Comparison of ENCODE assay signal across 7 mouse cellular contexts in genomic region chr4:91399510-91400196, GRCm38 (mm10). TPM values are rescaled to one million over a fixed set of nuclear protein-coding genes. Genes with fewer than 3 reads are reported as not detected.
DNase-seq lines count a peak whose midpoint lies in the region; ATAC-seq and TF ChIP-seq lines count a peak whose summit lies in the region.

No protein-coding gene starts in this region.

- H3K9ac ChIP-seq in liver, embryonic 12.5 days = no peak overlapping the region
- no peak overlapping the region for H3K9ac ChIP-seq in liver, postnatal 0 days (replicated peaks)
- H3K9ac ChIP-seq in embryonic facial prominence, embryonic 13.5 days = no peak overlapping the region
- no peak overlapping the region for H3K9ac ChIP-seq in intestine, embryonic 15.5 days

- no peak for DNase-seq in liver, postnatal 0 days
- peak; percentile 11 for DNase-seq in right cerebral cortex, postnatal 14 days
- DNase-seq in layer of hippocampus, postnatal 14 days (ENCODE audit: low spot score in 2 of 2) = no peak
- no peak for DNase-seq in cerebellum, adult 11-12 months

- H3K9me3 ChIP-seq in liver, embryonic 12.5 days (replicated peaks) = no peaks in the 10 kb centered on the region
- H3K9me3 ChIP-seq in liver, postnatal 0 days (ENCODE audit: low read length) = no peaks in the 10 kb centered on the region
- no peaks in the 10 kb centered on the region for H3K9me3 ChIP-seq in embryonic facial prominence, embryonic 13.5 days
- H3K9me3 ChIP-seq in intestine, embryonic 15.5 days = no peaks in the 10 kb centered on the region

- ATAC-seq in liver, embryonic 12.5 days = no peak
- no peak for ATAC-seq in liver, postnatal 0 days
- ATAC-seq in embryonic facial prominence, embryonic 13.5 days (ENCODE audit: insufficient number of reproducible peaks, insufficient read depth, low FRiP score, low TSS enrichment, low read depth) = no peak
- ATAC-seq in intestine, embryonic 15.5 days = 0 out of 2 replicates have a peak, but pooled peaks have one; percentile 36

- no peak overlapping the region for H3K4me3 ChIP-seq in liver, embryonic 12.5 days
- H3K4me3 ChIP-seq in liver, postnatal 0 days (ENCODE audit: low read depth, low read length) = no peak overlapping the region
- peak overlapping the region; percentile 27 for H3K4me3 ChIP-seq in embryonic facial prominence, embryonic 13.5 days
- no peak overlapping the region for H3K4me3 ChIP-seq in intestine, embryonic 15.5 days (replicated peaks)

- no peaks in the 10 kb centered on the region for H3K36me3 ChIP-seq in liver, embryonic 12.5 days
- no peaks in the 10 kb centered on the region for H3K36me3 ChIP-seq in liver, postnatal 0 days (replicated peaks; ENCODE audit: insufficient read depth, low read length)
- no peaks in the 10 kb centered on the region for H3K36me3 ChIP-seq in embryonic facial prominence, embryonic 13.5 days
- H3K36me3 ChIP-seq in intestine, embryonic 15.5 days = no peaks in the 10 kb centered on the region

- TF ChIP-seq CTCF in liver, postnatal 0 days (IDR thresholded peaks at IDR 0.05; ENCODE audit: low read depth) = no peak

- H3K4me2 ChIP-seq in liver, embryonic 12.5 days = peak overlapping the region; percentile 33
- no peak overlapping the region for H3K4me2 ChIP-seq in liver, postnatal 0 days (ENCODE audit: low read depth, low read length)
- peak overlapping the region; percentile 60 for H3K4me2 ChIP-seq in embryonic facial prominence, embryonic 13.5 days
- peak overlapping the region; percentile 38 for H3K4me2 ChIP-seq in intestine, embryonic 15.5 days (replicated peaks)

- 4% methylated on average over 17 of the region's 17 CpGs for WGBS in liver, embryonic 12.5 days (ENCODE audit: insufficient replicate concordance)
- 4% methylated on average over 17 of the region's 17 CpGs for WGBS in liver, postnatal 0 days (ENCODE audit: insufficient replicate concordance)
- under 1% methylated on average over 17 of the region's 17 CpGs for WGBS in embryonic facial prominence, embryonic 13.5 days
- WGBS in intestine, embryonic 15.5 days = under 1% methylated on average over 17 of the region's 17 CpGs

- no peaks in the 10 kb centered on the region for H3K4me1 ChIP-seq in liver, embryonic 12.5 days
- H3K4me1 ChIP-seq in liver, postnatal 0 days (ENCODE audit: insufficient read depth) = no peaks in the 10 kb centered on the region
- peaks cover 8% of the 10 kb centered on the region; the same call in 1 of the 2 replicates for H3K4me1 ChIP-seq in embryonic facial prominence, embryonic 13.5 days
- peaks cover 3% of the 10 kb centered on the region; the same call in 1 of the 2 replicates for H3K4me1 ChIP-seq in intestine, embryonic 15.5 days (replicated peaks)

- TF ChIP-seq EP300 in liver, postnatal 0 days (IDR thresholded peaks at IDR 0.05; ENCODE audit: low read depth) = no peak

- peaks cover 28% of the 10 kb centered on the region for H3K27me3 ChIP-seq in liver, embryonic 12.5 days (replicated peaks)
- peaks cover 11% of the 10 kb centered on the region; the same call in 1 of the 2 replicates for H3K27me3 ChIP-seq in liver, postnatal 0 days (ENCODE audit: insufficient read depth, low read length)
- H3K27me3 ChIP-seq in embryonic facial prominence, embryonic 13.5 days = peaks cover 39% of the 10 kb centered on the region
- H3K27me3 ChIP-seq in intestine, embryonic 15.5 days (replicated peaks) = peaks cover 15% of the 10 kb centered on the region

- no peak overlapping the region for H3K27ac ChIP-seq in liver, embryonic 12.5 days
- no peak overlapping the region for H3K27ac ChIP-seq in liver, postnatal 0 days (ENCODE audit: low read depth)
- H3K27ac ChIP-seq in embryonic facial prominence, embryonic 13.5 days = no peak overlapping the region
- H3K27ac ChIP-seq in intestine, embryonic 15.5 days = no peak overlapping the region

RNA-seq across cellular contexts. Expression of gene Elavl2, which starts 0.9 kb away (rescaled TPM):
- 0.33 and 0.69 TPM in 2 replicates for polyA plus RNA-seq in liver, embryonic 12.5 days (2016; fragmentation: Nextera tagmentation; extraction: Ambion mirVana)
- 0.06 and 0.11 TPM in 2 replicates for polyA plus RNA-seq in liver, postnatal 0 days (2015; fragmentation: Nextera tagmentation; extraction: Ambion mirVana)
- 4.6 and 6.1 TPM in 2 replicates for polyA plus RNA-seq in embryonic facial prominence, embryonic 13.5 days (2015; fragmentation: Nextera tagmentation; extraction: Ambion mirVana)
- 4.7 and 5.4 TPM in 2 replicates for polyA plus RNA-seq in intestine, embryonic 15.5 days (2015; fragmentation: Nextera tagmentation; extraction: Ambion mirVana)
- 100 to 1,000 TPM; 122 to 126 TPM for total RNA-seq in layer of hippocampus, postnatal 14 days (2021)
